8 mouse cellular contexts compared by ENCODE assay signal in genomic region chr2:113430852-113431251, GRCm38 (mm10).
A peak's percentile ranks its signal among the peaks of the same experiment; 100 is the strongest.
DNase-seq lines count a peak whose midpoint lies in the region; ATAC-seq lines count a peak whose summit lies in the region.

No protein-coding gene starts in this region.

- ATAC-seq in megakaryocyte, adult 5-6 weeks (ENCODE audit: poor library complexity, severe bottlenecking): peak; percentile 77

- peak; percentile 50 for DNase-seq in ovary, postnatal 14 days (ENCODE audit: low spot score)
- no peak for DNase-seq in ovary, postnatal 36 days (ENCODE audit: low spot score)
- peak; percentile 71 to 73 for DNase-seq in cerebellum, adult 18-20 months
- DNase-seq in forelimb bud, embryonic 11.5 days (ENCODE audit: low read depth, low spot score): peak; percentile 87
- DNase-seq in induced T-regulatory cell, adult 2 months (ENCODE audit: low read depth): peak; percentile 47
- peak; percentile 75 for DNase-seq in left cerebral cortex, adult 11 months (ENCODE audit: low spot score)
- peak; percentile 62 for DNase-seq in right cerebral cortex, postnatal 4 days
